12 mouse cellular contexts compared by ENCODE assay signal in genomic region chr8:121431499-121431898, GRCm38 (mm10).
A peak's percentile ranks its signal among the peaks of the same experiment; 100 is the strongest.
DNase-seq lines count a peak whose midpoint lies in the region; ATAC-seq and TF ChIP-seq lines count a peak whose summit lies in the region.
"Had no signal": no experiment of that assay in that cellular context is flagged by ENCODE, and none has a peak within 500 bp of the region (broad histone marks: within the 10 kb centered on the region; RNA-seq: fewer than 3 reads in every experiment).

No protein-coding gene starts in this region.

- TF ChIP-seq EP300 in stomach, postnatal 0 days (optimal IDR thresholded peaks at IDR 0.05): no peak

- peak; percentile 19; the same call in 1 of the 2 replicates for ATAC-seq in heart, embryonic 12.5 days (ENCODE audit: insufficient number of reproducible peaks, low FRiP score)
- no peak for ATAC-seq in stomach, postnatal 0 days (ENCODE audit: low FRiP score, low TSS enrichment)
- ATAC-seq in granulocyte monocyte progenitor cell, adult 5-6 weeks (replicated peaks; ENCODE audit: poor library complexity, severe bottlenecking): no peak
- ATAC-seq: activated CD4-positive, CD25-positive, alpha-beta regulatory T cell, adult 4 months had no signal

- no peak overlapping the region for H3K4me3 ChIP-seq in heart, embryonic 12.5 days
- H3K4me3 ChIP-seq in stomach, postnatal 0 days (ENCODE audit: low read depth, low read length): no peak overlapping the region
- H3K4me3 ChIP-seq: forebrain, embryonic 12.5 days had no signal

- H3K9ac ChIP-seq in heart, embryonic 12.5 days: no peak overlapping the region
- H3K9ac ChIP-seq in stomach, postnatal 0 days (ENCODE audit: low read length): no peak overlapping the region
- H3K9ac ChIP-seq: forebrain, embryonic 12.5 days had no signal

- no peak for DNase-seq in heart, postnatal 36 days
- DNase-seq in ovary, postnatal 36 days (ENCODE audit: low spot score): peak; percentile 35
- DNase-seq in ovary, adult 18-20 months (ENCODE audit: low spot score): no peak
- DNase-seq in heart, postnatal 4 days: peak; percentile 65
- peak; percentile 45 for DNase-seq in stomach, postnatal 0 days (ENCODE audit: low spot score)
- DNase-seq in embryo, embryonic 10.5 days (ENCODE audit: low spot score): no peak
- DNase-seq: cerebellum, adult 2 months; right cerebral cortex, postnatal 25 days had no signal

- H3K27me3 ChIP-seq in heart, embryonic 12.5 days (replicated peaks): peaks cover 15% of the 10 kb centered on the region; the same call in 1 of the 2 replicates
- no peaks in the 10 kb centered on the region for H3K27me3 ChIP-seq in stomach, postnatal 0 days (ENCODE audit: control insufficient read depth, insufficient read depth, low read length)

- peak overlapping the region; percentile 37 for H3K27ac ChIP-seq in heart, embryonic 12.5 days (ENCODE audit: poor library complexity, severe bottlenecking)
- no peak overlapping the region for H3K27ac ChIP-seq in stomach, postnatal 0 days (replicated peaks)
- H3K27ac ChIP-seq: forebrain, embryonic 12.5 days had no signal

- intact Hi-C loops in heart, postnatal 36 days (cut with DNase I): no loop called here

- no peak overlapping the region for H3K4me2 ChIP-seq in heart, embryonic 12.5 days
- no peak overlapping the region for H3K4me2 ChIP-seq in stomach, postnatal 0 days (replicated peaks; ENCODE audit: low read depth)
- H3K4me2 ChIP-seq: forebrain, embryonic 12.5 days had no signal

- H3K9me3 ChIP-seq in heart, embryonic 12.5 days (replicated peaks): no peaks in the 10 kb centered on the region
- no peaks in the 10 kb centered on the region for H3K9me3 ChIP-seq in stomach, postnatal 0 days (ENCODE audit: control insufficient read depth, low read length)
- H3K9me3 ChIP-seq: forebrain, embryonic 12.5 days had no signal

- WGBS in heart, embryonic 12.5 days: 61% methylated on average over 8 of the region's 8 CpGs
- 37% methylated on average over 8 of the region's 8 CpGs for WGBS in stomach, postnatal 0 days

- no peak for TF ChIP-seq CTCF in stomach, postnatal 0 days (IDR thresholded peaks at IDR 0.05; ENCODE audit: low read depth)

- peaks cover 31% of the 10 kb centered on the region for H3K4me1 ChIP-seq in heart, embryonic 12.5 days (replicated peaks)
- no peaks in the 10 kb centered on the region for H3K4me1 ChIP-seq in stomach, postnatal 0 days (replicated peaks; ENCODE audit: control insufficient read depth, insufficient read depth)

- H3K36me3 ChIP-seq in heart, embryonic 12.5 days: no peaks in the 10 kb centered on the region
- no peaks in the 10 kb centered on the region for H3K36me3 ChIP-seq in stomach, postnatal 0 days (ENCODE audit: control insufficient read depth, insufficient read depth, low read length)
- H3K36me3 ChIP-seq: forebrain, embryonic 12.5 days had no signal

Comparison
In these comparisons a context has a peak if more than half of its experiments do, and no peak if none do; other contexts are left out.
1. DNase-seq: peak in ovary, postnatal 36 days (single experiment), heart, postnatal 4 days (single experiment) and stomach, postnatal 0 days (single experiment); none in heart, postnatal 36 days (0 of 2), ovary, adult 18-20 months (single experiment) and embryo, embryonic 10.5 days (single experiment).